Mouse (Mus musculus): ENCODE data around the gene Pbrm1.

Pbrm1 gene

DNA sequence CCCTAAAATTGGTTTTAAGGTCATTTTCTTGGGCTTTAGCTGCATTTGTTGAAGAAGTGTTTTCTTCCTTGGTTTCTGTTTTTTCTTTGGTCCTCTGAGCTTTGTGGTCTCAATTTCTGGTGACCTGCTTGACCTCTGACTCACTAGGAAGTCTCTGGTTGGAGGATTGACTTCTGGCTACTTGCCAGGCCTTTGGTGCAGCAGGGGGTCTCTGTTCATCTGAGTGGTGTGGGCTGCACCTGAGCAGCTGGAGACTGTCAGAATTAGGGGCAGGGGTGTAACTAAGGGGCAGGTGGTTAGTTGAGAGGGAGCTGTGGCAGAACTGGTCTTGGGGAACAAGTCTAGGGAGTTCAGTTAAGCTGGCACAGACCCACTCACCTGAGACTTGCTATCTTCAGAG lies 62.2 kb downstream of the Pbrm1 start:
- DNase-seq: no peak

DNA sequence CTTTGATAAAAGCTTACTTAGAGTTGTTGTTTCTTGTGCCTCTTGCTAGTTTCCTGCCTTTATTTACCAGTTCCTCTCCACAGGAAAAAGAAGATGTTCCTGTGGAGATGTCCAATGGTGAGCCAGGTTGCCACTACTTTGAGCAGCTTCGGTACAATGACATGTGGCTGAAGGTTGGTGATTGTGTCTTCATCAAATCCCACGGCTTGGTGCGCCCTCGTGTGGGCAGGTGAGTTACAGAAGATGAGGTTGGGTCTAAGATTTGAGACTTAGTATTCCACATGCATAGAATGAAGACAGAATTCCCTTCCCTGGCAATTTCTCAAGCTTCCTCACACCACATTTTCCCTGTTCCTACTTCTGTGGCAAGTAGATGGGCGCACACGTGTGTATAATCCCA lies 68.5 kb downstream of the Pbrm1 start:
- peak; percentile 5 for DNase-seq

DNA sequence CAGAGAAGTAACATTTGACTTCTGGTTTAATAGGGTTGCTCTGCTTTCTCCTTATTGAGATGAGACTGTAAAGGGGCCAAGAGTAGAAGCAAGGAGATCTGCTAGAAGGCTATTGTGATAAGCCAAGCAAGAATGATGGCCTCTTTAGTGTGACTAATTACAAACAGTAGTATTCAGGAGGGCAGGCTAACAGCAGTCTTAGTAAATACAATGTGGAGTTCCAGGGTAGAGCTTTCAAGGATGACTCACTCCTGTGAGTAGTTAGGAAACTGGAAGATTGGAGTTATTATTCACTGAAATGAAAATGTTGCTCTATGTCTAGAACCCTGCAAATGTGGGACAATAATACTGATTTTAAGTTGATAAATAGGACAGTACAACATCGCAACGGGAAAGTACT lies 69.6 kb downstream of the Pbrm1 start:
- no peak for DNase-seq

DNA sequence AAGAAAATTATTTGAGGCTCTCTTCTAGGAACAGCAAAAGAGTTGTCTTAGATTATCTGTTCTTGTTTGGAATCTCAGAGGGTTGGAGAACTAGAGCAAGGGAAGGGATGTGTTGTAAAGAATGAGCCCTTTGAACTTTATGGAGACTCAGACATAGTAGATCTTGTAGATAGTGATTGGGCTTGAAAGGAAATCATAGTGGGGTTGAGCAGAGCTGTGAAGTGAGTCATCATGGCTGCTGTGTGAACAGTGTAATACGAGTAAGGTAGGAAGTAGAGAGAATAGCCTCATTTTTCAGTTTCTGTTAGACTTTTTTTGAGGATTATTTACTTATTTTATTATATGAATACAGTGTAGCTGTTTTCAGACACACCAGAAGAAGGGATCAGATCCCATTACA lies 71.0 kb downstream of the Pbrm1 start:
- DNase-seq: no peak

DNA sequence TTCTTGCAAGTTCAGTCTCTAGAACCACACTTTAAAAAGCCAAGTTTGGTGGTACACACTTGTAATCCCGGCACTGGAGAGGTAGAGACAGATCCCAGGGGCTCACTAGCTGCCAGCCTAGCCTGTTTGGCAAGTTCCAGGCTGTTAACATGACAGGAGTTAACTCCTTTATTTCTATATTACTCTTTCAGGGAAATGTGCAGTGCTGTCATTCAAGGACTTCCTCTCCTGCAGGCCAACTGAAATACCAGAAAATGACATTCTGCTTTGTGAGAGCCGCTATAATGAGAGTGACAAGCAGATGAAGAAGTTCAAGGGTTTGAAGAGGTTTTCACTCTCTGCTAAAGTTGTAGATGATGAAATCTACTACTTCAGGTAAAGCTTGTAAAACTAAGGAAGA lies 86.2 kb downstream of the Pbrm1 start:
- no peak for DNase-seq

DNA sequence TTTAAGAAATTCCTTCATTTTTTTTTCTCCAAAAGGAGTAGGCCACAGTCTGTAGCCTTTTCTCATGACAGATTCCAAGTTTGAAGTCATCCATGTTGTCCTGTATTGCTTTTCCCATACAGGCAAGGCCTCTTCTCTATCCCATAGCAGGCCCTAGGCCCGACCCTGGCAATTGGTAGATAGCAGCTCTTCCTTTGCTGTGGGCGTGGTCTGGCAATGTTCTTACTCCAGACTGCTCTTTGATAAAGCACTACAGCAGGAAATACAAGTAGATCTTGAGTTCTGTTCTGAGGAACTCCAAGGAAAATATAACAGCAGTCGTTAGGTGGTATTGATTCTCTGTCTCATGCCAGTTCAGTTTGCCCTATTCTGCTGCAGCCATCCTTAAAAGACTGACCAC lies 91.7 kb downstream of the Pbrm1 start:
- no peak for DNase-seq

DNA sequence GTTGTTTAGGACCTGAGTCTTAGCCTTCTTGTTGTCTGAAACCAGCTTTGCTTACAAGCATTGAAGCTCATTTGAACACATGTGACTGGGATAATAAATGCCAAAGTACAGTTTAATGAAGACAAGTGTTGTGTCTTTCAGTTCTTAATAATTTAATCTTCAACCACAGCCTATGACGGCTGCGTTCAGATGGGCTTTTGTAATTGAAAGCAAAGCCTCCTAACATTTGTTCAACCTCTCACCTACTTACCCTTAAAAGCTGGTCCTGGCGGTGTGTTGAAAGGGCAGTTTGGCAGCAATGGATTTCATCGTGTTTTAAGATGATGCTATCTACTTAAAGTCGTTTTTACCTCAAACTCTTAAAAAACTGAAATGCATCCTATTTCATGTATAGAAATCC lies 93.2 kb downstream of the Pbrm1 start:
- no peak for DNase-seq

DNA sequence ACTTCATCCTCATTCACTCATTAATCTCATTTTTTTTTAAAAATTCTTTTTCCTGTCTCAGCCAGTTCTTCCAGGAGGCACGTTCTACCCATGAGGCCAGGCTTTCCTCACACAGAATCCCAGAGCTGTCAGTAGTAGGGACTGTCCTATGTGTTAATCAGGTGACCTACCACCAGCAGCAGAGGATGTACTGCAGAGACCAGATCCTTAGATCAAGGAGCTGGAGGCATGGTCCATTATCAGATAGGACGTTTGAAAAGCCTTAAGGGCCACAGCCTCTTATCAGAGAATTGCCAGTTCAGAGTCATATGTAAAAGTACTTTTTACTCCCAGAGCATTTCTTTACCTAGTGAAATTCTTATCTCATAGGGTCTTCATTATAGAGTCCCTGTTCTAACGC lies 95.1 kb downstream of the Pbrm1 start:
- no peak for DNase-seq

DNA sequence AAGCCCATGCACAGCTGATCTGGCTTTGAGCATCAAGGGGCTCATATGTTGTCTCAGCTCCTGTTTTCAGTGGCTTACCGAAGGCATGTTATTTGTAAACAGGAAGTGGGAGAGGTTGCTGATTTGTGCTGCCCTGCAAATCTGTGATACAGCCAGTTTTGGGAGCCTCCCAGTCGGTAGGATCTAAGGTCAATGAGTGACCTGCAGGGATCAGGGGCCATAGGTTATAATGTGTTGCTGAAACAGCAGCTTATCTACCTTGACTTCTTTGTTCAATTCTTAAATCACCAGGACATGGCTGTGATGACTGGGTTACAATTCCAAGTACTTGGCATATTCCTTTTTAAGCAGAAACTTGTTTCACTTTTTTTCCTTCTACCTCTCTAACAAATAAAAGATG lies 96.6 kb downstream of the Pbrm1 start:
- no peak for DNase-seq

DNA sequence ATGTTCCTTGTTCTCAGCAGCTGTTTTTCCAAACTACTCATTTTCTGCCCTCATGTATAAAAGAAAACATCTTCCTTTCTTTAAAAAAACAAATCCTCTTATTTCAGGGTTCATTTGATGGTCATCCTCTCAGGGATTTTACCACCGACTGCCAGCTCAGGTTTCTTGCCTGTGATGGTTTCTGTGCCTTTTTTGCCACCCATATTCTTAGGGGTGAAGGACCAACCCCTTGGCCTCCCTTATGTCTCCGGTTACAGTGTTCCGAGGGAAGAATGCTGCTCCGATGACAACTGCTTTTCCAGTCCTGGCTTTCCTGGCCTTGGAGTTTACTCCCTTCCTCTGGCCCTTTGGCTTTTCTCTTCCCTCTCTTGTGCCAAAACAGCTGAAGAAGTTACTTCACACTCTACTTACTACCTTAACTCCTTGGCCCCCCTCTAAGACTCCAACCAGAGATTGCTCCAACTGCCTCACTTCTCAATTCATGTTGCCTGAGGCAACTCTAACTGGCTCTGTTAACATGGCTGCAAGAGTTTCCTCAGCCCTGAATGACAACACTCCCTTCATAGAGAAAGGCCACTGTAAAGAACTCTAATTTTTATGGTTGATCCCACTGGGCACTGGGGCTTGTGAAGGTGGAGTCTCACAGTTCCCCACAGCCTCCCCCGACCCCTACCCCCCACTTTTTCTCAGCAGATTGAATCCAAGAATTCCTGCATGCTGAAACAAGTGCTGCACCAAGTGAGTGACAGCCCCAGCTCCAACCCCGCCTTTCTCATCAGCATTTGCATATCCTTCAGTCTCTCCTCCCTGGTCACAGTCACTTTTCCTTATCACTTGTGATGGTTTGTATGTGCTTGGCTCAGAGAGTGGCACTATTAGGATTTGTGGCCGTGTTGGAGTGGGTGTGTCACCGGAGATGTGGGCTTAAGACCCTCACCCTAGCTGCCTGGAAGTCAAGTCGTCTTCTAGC lies 106.5 kb downstream of the Pbrm1 start:
- no peak for DNase-seq

DNA sequence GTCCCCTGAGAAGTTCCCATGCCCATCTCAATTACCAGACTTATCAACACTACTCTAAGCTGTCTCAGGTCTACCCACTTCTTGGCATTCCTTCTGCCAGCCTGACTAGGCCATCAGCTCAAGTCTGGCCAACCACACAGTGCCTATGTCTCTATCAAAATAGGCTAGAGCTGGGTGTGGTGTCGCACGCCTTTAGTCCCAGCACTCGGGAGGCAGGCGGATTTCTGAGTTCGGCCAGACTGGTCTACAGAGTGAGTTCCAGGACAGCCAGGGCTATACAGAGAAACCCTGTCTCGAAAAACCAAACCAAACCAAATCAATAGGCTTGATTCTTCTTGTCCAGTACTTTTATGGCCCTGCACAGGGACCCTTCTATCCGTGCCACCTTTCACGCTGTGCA lies 107.9 kb downstream of the Pbrm1 start:
- no peak for DNase-seq

DNA sequence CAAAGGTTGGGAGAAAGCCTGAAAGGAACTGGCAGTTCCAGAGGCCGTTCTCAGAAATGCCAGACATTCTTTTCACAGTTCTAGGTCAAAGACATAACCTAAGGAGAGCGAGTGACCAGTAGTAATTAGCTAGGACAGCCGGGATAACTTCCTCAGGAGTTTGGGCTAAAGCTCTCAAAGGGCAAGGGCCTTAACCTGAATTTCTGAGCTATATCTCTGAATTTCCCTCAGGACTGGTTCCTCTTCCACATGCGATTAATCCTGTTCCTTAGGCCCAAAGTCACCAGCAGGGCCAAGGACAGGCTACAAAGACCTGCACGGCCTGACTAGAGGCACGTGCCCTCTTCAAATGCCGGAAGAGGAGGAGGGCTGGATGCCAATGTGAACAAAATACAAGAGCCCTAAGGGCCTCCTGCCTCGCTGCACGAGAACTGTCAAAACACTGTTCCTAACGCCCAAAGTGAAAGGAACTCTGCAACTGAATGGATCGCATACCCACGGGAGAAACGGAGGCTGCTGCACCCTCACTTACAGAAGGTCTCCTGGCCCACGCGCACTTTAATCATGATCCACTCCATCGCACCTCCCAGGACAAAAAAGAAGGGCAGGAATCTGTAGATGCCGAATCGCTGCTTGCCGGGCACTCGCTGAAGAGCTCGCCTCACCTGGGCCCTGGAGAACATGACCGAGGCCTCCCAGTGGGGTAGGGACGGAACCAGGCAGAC lies 109.3 kb downstream of the Pbrm1 start:
- DNase-seq: peak; percentile 81

DNA sequence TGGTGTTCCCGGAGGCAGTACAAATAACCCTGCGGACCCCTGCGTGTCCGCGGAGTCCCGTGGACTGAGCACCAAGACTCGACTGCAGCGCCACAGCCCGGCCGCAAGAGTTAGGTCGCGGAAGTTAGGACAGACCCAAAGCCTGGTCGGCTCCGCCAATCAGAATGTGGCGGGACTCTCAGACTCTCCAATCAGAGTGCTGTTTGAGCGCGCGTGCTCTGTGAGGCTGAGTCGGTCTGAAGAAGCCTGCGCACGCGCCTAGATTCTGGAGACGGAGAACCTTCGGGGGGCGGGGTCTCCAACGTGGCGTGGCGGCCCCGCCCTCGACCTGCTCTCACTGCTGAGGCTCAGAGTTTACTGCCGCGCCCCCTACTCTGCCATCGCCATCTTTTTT lies 109.9 kb downstream of the Pbrm1 start, which contains the start of gene Smim4:
TSS of gene Smim4 (minus strand) at position 131 of the 394 bp plus-strand sequence.
- DNase-seq: peak; percentile 99

DNA sequence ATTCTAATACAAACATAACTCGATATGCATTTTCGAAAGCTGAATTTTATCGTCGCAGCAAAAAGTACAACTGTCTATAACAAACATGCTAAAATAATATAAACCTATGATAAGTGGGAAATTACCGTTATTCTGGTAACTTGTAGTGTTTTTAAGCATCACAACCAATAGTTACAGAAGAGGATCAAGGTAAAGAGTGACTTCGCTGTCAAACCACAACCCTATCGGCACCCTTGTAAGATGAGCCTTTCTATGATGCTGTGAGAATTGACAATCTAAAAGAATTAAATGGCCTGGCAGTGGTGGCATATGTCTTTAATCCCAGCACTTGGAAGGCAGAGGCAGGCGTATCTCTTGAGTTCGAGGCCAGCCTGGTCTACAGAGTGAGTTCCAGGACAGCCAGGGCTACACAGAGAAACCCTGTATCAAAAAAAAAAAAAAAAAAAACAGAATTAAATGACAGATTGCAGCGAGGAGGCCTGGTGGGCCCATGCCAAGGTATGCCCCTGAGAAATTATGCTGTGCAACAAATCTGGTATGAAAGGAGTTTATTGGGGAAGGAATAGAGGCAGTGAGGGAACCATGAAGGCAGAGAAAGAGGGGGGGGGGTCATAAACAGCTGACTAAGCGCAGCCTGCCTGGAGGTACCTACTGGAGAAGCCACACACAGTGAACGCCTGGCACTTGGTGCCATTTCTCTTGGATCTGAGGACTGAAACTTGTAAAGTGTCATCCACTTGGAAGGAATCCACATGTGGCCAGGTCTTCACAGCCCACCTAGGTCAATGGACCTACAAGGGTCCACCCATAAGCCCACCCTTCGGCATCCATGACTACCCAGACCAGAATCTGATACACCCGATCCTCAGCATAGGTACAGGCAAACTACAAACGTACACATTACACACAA lies 110.6 kb downstream of the Pbrm1 start:
- DNase-seq: no peak

DNA sequence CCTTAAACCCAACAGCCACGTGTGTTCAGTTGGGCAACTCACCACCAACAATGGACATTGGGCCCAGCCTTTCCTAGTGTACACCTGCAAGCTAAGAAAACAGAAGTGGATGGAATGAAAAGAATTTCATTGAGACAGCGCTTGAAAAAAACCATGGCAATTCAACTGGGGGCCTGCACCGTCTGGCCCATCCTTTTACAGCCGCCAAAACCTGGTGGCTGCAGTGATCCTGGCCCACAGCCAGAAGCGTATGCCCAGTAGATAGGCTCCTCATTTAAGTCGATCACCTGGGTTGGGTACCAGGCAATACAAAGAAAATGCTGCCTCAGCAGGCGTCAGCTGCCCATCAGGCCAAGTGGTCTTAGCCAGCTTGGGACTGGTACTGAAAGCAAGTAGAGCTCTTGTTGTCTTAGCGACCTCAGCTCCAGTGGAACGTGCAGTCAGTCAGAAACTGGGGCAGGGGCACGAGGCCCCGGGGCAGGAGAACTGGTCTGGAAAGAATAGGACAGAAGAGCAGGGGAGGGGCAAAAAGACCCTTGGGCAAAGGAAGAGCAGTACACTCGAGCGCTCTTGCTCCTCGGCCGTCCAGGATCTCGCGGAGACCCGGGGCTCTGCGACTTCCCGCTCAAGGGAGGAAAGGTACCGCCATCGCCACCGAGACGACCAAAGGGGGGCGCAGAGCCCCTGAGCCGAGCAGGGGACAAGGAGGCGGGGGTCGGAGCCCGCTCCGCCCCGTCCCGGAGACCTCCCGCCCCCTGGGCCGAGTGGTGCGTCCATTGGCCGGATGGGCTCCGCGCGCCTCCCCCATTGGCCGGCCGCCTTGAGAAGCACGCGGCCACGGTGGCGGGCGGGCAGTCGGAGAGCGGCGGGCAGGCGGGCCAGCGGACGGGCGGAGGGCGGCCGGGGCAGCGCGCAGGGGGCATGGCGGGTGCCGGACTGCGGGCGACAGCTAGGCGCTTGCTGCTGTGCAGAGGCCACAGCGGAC lies 111.6 kb downstream of the Pbrm1 start, which contains the start of gene Nt5dc2:
TSS of gene Nt5dc2 (plus strand) at position 818 of the 985 bp plus-strand sequence.
- peak; percentile 95 for DNase-seq

DNA sequence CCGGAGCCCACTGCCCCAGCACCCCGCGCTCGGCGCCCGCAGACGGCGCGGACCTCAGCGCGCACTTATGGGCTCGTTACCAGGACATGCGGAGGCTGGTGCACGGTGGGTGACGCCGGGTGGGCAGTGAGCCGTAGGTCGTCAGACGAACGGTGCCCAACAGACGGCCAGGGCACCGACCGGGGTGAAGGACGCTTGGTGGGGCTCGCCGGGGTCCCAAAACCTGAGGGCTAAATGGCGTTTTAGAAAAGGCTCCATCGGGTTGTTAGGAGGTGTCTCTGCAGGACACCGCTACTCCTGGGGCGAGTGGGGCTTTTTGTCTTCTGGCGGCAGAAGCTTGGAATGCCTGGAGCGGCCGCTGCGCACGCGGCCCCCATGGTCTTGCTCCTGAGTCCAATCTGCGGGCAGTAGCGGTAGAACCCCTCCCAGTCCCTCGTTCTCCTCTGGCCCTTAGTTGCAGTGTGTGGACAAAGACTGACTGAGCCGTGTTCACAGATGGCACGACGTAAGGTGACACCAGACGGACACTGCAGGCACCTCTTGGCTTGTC lies 112.4 kb downstream of the Pbrm1 start:
- DNase-seq: peak; percentile 37

DNA sequence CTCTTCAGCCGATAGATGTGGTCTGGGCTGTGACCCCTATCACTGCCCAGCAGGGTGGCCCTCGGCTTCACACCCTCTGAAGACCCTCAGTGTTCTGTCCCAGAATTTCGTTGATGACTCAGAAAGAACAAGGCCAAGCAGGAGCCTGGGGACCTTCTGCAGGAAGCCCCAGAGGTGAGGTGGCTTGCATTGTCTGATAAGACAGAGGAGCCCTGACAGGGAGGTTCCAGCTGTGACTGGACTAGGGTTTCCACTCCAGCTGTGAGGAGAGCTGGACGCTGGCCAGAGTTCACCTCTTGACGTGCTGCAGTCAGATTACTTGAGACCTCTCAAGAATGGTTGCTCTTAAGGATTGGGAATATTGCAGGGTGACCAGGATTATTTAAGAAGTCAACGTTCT lies 113.1 kb downstream of the Pbrm1 start:
- DNase-seq: peak; percentile 71

DNA sequence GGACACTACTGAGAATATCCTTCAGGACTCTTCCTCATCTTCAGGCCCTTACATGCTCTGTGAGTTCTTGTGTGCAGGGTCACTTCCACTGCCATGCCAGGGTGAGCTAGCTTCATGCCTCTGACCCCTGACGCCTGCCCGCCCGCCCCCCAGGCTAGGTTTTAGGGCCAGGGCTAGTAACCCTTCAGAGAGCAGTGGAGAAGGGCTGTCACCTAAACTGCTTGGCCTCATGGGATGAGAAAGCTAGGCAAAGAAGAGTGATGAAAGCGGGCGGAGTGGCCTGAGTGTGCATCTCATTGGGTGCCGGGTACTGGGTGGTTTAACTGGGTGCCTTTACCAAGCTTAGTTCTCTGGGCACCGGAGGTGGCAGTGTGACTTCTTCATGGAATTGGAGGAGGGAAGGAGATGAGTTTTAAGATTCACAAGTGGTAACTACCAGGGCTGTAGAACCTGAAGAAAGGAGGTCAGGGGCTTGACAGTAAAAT lies 113.6 kb downstream of the Pbrm1 start:
- no peak for DNase-seq

DNA sequence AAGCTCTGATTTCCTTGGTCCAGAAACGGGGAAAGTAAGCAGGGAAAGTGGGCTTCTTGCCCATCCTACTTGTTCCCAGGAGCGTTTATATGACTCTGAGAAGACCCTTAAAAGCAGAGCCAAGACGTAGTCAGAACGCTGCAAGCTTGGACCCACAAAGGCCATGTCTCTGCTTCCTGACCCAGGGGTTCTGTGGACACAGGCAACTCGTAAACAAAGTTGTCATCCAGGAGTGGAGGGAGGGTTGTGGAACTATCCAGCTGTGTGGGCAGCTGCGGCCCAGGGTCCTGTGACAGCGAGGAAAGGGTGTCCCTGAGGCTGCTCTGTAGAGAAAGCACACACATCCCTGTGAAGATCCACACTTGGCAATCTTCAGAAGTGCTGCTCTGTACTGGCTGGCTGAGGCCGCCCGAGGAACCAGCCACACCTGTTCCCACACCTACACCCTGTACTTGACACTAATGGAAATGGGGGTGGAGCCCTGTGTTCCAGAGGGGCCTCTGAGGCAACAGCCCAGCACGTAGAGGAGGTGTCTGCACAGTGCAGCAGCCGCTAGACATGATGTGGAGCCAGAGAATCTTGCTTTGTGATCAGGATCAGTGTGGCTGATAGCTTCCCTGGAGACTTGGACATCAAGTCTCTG lies 114.2 kb downstream of the Pbrm1 start:
- peak; percentile 76 for DNase-seq

Measured in lung, postnatal 10 days (tissue).